Mouse (Mus musculus) neural tube, embryonic 13.5 days (tissue): ENCODE measurements at regions not wholly inside any gene's neighbourhood (a gene's known extent, or its start where the extent isn't known, plus 50 kb on each side); places are given as distances from the start of the nearest gene placed in this dataset.

Experiments
- ATAC-seq: fragments of 200-750 bp; cut with Nextera tagmentation; 2 replicates; pipeline ENCODE4 v1.8.0; 2017; ENCODE audit warnings: low read depth, mild to moderate bottlenecking, moderate TSS enrichment, moderate library complexity
- H3K27ac ChIP-seq: fragments of 300-500 bp; sonication (generic); replicated peaks from 2 replicates; pipeline ENCODE4 v1.5.1; 2015; ENCODE audit warnings: moderate library complexity, mild to moderate bottlenecking, inconsistent platforms
- H3K27me3 ChIP-seq: fragments of 300-500 bp; sonication (generic); 2 replicates; pipeline ENCODE4 v1.6.1; 2015; ENCODE audit warnings: mild to moderate bottlenecking, inconsistent platforms
- H3K36me3 ChIP-seq: fragments of 300-500 bp; sonication (generic); 2 replicates; pipeline ENCODE4 v1.6.1; 2015; ENCODE audit warnings: mild to moderate bottlenecking, inconsistent platforms
- H3K4me1 ChIP-seq: fragments of 300-500 bp; sonication (generic); replicated peaks from 2 replicates; pipeline ENCODE4 v1.6.1; 2015; ENCODE audit warnings: inconsistent platforms
- H3K4me2 ChIP-seq: fragments of 300-500 bp; sonication (generic); 2 replicates; pipeline ENCODE4 v1.6.1; 2015; ENCODE audit warnings: inconsistent platforms, mild to moderate bottlenecking, moderate library complexity
- H3K4me3 ChIP-seq: fragments of 300-500 bp; sonication (generic); 2 replicates; pipeline ENCODE4 v1.5.1; 2015; ENCODE audit warnings: mild to moderate bottlenecking, inconsistent platforms
- H3K9ac ChIP-seq: fragments of 300-500 bp; sonication (generic); 2 replicates; pipeline ENCODE4 v1.6.1; 2015; ENCODE audit warnings: moderate library complexity, mild to moderate bottlenecking, inconsistent platforms
- H3K9me3 ChIP-seq: fragments of 300-500 bp; sonication (generic); 2 replicates; pipeline ENCODE4 v1.6.1; 2016; ENCODE audit warnings: inconsistent platforms
- WGBS: fragments of 180-500 bp; shearing (Covaris S2); methylation state at CpG from one replicate; pipeline ENCODE4 v1.1.7; 2015; 5-methylcytosine and 5-hydroxymethylcytosine counted together

DNA sequence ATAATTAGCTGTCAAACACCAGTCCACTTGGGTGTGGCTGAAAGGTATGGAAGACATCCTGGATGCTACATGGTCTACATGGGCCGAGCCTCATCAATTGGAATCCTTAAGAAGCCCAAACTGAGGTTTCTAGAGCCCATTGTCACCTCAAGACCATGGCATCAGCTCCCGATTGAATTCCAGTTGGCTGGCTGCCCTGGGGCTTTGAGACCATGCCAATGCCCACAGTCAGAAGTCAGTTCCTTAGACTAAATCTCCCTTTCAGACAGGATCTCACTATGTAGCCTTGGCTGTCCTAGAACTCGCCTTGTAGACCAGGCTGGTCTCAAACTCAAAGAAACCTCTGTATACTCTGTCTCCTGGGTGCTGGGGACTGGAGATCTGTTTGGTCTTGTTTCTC, 423.8 kb downstream of the Med13l start:
- H3K27me3 ChIP-seq, result no peaks in the 10 kb centered on the region; the same call in 1 of the 2 replicates
- WGBS, result 77% methylated on average over 3 of the region's 3 CpGs
- peaks cover 6% of the 10 kb centered on the region; the same call in 1 of the 2 replicates for H3K4me1 ChIP-seq
- H3K4me3 ChIP-seq, result no peak overlapping the region
- no peaks in the 10 kb centered on the region for H3K36me3 ChIP-seq
- H3K9ac ChIP-seq, result no peak overlapping the region
- no peaks in the 10 kb centered on the region for H3K9me3 ChIP-seq
- H3K4me2 ChIP-seq, result no peak overlapping the region
- H3K27ac ChIP-seq, result no peak overlapping the region
- ATAC-seq, result no peak

DNA sequence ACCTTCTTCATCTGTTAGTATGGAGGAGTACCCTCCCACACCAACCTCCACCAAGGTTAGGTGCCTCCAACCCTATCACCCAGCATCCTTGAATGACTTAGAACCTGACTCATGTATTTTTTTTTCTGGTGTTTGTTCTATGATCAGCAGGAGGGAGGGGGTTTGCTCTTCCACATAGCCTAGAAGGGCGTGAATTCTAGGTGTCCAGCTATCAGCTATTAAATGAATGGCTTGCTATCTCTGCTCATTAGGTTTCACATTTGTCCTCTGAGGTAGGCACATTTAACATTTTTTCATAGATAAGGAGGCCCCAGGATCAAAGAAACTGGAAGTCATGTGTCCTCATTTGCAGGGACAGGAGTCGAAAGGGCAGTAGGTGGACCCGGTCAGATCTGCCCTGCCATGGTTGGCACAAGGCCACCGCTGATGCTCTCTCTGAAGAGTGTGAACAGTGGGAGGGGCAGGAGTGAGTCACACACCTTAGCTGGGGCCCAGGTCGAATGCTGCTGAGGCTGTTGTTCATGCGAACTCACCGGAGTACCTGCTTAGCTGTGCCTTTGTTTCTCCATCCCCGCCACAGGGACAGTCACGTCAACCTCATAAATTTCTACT, 424.4 kb downstream of the Med13l start:
- Histone ChIP-seq H3K27ac (no peak overlapping the region), H3K27me3 (no peaks in the 10 kb centered on the region; the same call in 1 of the 2 replicates), H3K4me2 (no peak overlapping the region), H3K4me1 (peaks cover 6% of the 10 kb centered on the region; the same call in 1 of the 2 replicates), H3K9me3 (no peaks in the 10 kb centered on the region), H3K36me3 (no peaks in the 10 kb centered on the region), H3K9ac (no peak overlapping the region), H3K4me3 (no peak overlapping the region)
- no peak for ATAC-seq
- WGBS, result 83% methylated on average over 9 of the region's 9 CpGs

DNA sequence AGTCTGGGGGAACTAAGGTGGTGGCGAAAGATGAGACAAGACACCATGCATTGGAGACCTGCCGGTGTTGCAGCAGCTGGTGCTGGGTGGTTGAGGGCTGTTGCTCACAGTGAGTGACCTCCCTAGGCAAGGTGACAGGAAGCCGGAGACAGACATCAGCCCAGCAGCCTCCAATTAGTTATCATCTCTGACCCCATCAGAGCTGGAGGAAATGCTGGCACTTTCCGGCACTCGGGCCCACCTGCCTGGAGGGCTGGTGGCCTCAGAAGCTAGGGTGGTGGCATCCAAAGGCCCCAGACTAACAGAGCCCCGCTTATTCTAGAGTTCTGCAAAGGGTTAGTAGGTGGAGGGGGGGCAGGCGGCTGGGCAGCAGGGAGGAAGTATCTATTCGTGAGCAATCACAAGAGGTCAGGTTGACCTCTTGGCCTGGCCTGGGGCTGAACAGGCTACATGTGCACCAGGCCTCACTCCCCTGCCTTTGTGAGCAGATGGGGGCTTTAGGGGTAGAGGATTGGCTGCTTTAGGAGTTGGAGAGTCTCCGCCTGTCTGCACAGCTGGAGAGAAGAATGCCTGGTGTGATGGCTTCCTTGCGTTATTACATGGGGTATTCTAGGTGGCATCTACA, 427.0 kb downstream of the Med13l start:
- Histone ChIP-seq H3K36me3 (no peaks in the 10 kb centered on the region), H3K9me3 (no peaks in the 10 kb centered on the region), H3K27me3 (no peaks in the 10 kb centered on the region; the same call in 1 of the 2 replicates), H3K27ac (no peak overlapping the region), H3K4me1 (peaks cover 3% of the 10 kb centered on the region; the same call in 1 of the 2 replicates), H3K4me2 (no peak overlapping the region), H3K4me3 (no peak overlapping the region), H3K9ac (no peak overlapping the region)
- WGBS, result 64% methylated on average over 10 of the region's 10 CpGs
- ATAC-seq, result no peak

DNA sequence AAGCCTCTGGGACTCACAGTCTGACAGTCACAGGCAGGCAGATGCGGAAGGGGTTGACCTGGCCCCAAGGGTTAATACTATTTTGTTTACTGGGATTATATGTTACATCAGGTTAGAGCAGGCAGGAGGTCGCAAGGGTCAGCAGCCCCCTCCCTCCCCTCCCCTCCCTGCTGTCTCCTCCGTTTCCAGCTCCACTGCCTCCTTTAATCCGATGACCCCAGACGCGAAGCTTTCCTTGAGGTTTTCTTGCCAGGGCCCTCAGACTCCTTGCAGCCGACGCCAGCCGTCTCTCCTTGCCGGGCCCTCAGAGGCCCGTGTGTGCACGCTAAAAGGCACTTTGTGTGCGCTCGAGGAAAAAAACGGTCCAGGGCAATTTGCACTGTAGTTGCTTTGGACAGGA, 438.6 kb downstream of the Med13l start:
- H3K4me1 ChIP-seq, result no peaks in the 10 kb centered on the region
- no peaks in the 10 kb centered on the region for H3K36me3 ChIP-seq
- H3K9me3 ChIP-seq, result no peaks in the 10 kb centered on the region
- no peak for ATAC-seq
- no peak overlapping the region for H3K9ac ChIP-seq
- H3K4me2 ChIP-seq, result no peak overlapping the region
- no peak overlapping the region for H3K27ac ChIP-seq
- H3K4me3 ChIP-seq, result no peak overlapping the region
- 15% methylated on average over 15 of the region's 15 CpGs for WGBS
- H3K27me3 ChIP-seq, result peaks cover 11% of the 10 kb centered on the region

DNA sequence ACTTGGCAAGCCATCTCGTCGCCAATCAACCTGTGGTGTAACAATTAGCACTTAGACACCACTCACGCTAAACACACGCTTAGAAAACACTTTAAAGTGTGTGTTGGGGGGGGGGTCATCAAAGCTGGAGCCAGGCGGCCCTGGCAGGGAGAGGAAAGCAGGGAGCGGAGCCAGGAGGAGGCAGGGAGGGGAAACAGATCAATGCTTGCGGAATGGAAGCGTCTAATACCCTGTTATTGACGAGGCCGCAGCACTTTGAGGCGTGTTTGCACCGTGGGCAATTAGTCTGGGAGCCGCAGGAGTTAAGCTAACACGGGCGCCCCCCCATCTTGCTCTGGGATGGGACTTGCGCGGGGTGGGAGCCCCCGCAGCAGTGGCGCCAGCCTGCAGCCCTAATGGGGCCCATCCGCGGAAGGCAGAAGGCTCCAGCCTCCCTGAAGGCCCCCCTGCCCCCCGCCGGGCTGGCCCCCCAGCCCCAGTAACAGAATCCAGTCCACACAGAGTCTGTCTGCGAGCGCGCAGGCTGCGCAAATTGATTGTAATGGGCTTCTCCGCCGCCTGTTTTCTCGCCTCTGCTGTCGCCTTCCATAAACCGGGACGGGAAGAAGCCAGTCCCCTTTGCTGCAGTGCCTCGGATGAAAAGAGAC, 445.5 kb downstream of the Med13l start:
- no peak overlapping the region for H3K27ac ChIP-seq
- no peaks in the 10 kb centered on the region for H3K36me3 ChIP-seq
- H3K4me2 ChIP-seq, result peak overlapping the region; percentile 83
- H3K27me3 ChIP-seq, result peaks cover 41% of the 10 kb centered on the region
- H3K4me3 ChIP-seq, result peak overlapping the region; percentile 37
- H3K4me1 ChIP-seq, result peaks cover 12% of the 10 kb centered on the region
- peak; percentile 63; the same call in 1 of the 2 replicates for ATAC-seq
- H3K9ac ChIP-seq, result peak overlapping the region; percentile 69
- no peaks in the 10 kb centered on the region for H3K9me3 ChIP-seq
- 3% methylated on average over 28 of the region's 34 CpGs for WGBS

DNA sequence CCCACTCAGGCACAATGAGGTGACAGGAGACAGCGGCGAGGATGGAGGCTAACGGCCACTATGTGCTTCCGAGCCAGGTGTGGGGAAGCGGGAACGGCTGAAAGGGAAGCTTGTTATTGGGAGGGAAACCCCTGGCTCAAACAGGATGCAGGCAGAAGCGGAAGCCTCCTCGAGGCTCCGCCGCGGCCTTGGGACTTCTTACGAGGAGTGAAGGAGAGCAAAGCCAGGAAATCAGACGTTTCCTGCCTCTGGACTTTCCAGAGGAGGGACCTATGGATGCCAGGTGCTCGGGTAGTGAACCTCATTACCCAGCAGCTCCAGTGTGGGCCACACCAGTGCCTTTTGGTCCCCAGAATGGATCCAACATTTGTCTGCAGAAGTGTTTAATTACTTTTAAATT, 449.6 kb downstream of the Med13l start:
- no peaks in the 10 kb centered on the region for H3K9me3 ChIP-seq

DNA sequence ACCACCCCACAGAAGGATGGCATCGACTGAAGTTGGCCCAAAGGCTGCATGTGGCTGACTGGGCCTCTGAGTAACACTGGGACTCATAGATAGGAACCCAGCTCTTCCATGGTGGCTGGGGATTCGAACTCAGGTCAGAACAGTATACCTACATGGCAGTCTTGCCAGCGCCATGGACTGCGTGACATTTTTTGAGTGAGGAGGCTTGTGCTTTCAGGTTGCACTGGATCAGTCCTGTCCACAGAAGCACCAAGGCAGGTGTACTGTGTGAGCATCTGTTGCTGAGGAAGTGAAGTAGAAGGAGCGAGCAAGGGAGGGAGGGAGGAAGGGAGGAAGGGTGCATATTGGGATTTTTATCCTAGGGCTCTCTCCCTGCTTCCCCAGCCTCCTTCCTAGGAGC, 454.7 kb downstream of the Med13l start:
- Histone ChIP-seq H3K4me3 (no peak overlapping the region), H3K27me3 (peaks cover 13% of the 10 kb centered on the region), H3K4me2 (no peak overlapping the region), H3K9me3 (no peaks in the 10 kb centered on the region), H3K27ac (no peak overlapping the region), H3K9ac (no peak overlapping the region), H3K4me1 (peaks cover 16% of the 10 kb centered on the region), H3K36me3 (no peaks in the 10 kb centered on the region)
- 76% methylated on average over 5 of the region's 5 CpGs for WGBS
- peak; percentile 36; the same call in 1 of the 2 replicates for ATAC-seq

More for the DNA sequence above, 449.6 kb downstream of the Med13l start:
- Histone ChIP-seq H3K4me3 (no peak overlapping the region), H3K27me3 (peaks cover 45% of the 10 kb centered on the region), H3K36me3 (no peaks in the 10 kb centered on the region), H3K9ac (no peak overlapping the region), H3K4me2 (no peak overlapping the region), H3K4me1 (peaks cover 12% of the 10 kb centered on the region), H3K27ac (no peak overlapping the region)
- 76% methylated on average over 14 of the region's 14 CpGs for WGBS
- ATAC-seq, result no peak

DNA sequence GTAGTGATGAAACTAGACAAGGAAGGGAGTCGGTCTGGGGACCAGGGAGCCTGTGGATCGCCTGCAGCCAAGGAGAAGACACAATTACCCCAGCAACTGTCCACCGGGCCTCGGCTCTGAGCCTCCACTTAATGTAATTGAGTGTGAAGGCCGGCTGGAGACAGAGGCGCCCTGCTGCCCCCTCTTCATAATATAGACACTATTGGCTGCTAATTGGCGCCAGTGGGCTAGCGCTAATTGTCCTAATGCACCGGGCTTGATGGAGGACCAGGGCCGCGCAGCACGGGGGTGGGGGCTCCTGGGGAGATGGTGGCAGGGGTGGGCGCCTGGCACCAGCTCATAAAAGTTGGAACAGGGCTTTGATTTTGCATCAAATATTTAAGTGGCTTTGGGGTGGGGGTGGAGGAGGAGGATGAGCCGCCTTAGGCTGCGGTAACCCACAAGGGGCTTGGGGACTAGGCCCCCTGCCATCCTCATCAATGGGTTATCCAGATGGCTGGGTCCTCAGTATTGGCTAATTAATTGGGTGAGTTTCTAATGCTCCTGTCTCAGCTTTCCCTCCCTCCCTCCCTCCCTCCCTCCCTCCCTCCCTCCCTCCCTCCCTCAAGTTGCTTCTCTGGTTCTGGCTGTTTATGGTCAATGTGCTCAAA, 455.3 kb downstream of the Med13l start:
- peaks cover 13% of the 10 kb centered on the region for H3K27me3 ChIP-seq
- H3K27ac ChIP-seq, result no peak overlapping the region
- H3K9me3 ChIP-seq, result no peaks in the 10 kb centered on the region
- no peak overlapping the region for H3K4me3 ChIP-seq
- no peaks in the 10 kb centered on the region for H3K36me3 ChIP-seq
- peak; percentile 71 for ATAC-seq
- WGBS, result 4% methylated on average over 15 of the region's 15 CpGs
- no peak overlapping the region for H3K4me2 ChIP-seq
- no peak overlapping the region for H3K9ac ChIP-seq
- H3K4me1 ChIP-seq, result peaks cover 16% of the 10 kb centered on the region

GRCm38 (mm10) chr5:119016420-119016819, 455.9 kb downstream of the Med13l start:
- no peak overlapping the region for H3K9ac ChIP-seq
- H3K36me3 ChIP-seq, result no peaks in the 10 kb centered on the region
- H3K27ac ChIP-seq, result no peak overlapping the region
- no peak overlapping the region for H3K4me3 ChIP-seq
- H3K4me1 ChIP-seq, result peaks cover 16% of the 10 kb centered on the region
- 0 out of 2 replicates have a peak, but pooled peaks have one; percentile 43 for ATAC-seq
- H3K9me3 ChIP-seq, result no peaks in the 10 kb centered on the region
- H3K4me2 ChIP-seq, result no peak overlapping the region
- H3K27me3 ChIP-seq, result peaks cover 13% of the 10 kb centered on the region
- WGBS, result 12% methylated on average over 4 of the region's 4 CpGs

GRCm38 (mm10) chr5:119023947-119024346, 463.5 kb downstream of the Med13l start:
- no peaks in the 10 kb centered on the region for H3K4me1 ChIP-seq
- H3K9me3 ChIP-seq, result no peaks in the 10 kb centered on the region
- no peak overlapping the region for H3K4me3 ChIP-seq
- no peak for ATAC-seq
- H3K27me3 ChIP-seq, result 0 out of 2 replicates have a peak, but pooled peaks cover 10% of the 10 kb centered on the region
- WGBS, result 47% methylated on average over 8 of the region's 8 CpGs
- no peaks in the 10 kb centered on the region for H3K36me3 ChIP-seq
- H3K4me2 ChIP-seq, result no peak overlapping the region
- H3K27ac ChIP-seq, result no peak overlapping the region
- no peak overlapping the region for H3K9ac ChIP-seq

DNA sequence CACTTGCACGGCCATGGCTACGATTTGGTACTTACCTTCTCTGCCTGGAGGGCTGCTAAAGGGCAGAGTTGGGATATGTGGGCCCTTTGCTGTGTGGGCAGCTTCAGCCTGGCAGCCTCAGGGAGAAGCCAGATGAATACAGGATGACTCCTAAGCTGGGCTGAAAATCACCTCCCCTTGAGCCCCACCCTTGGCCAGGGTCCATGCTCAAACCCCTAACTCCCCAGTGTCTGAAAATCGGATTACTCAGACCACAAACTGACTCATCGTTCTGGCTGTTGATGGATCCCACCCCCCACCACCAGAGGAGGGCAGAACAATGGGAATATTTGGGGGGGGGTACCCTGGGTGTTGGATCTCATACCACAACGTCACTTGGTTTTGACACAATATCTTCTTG, 471.6 kb downstream of the Med13l start:
- Histone ChIP-seq H3K4me1 (no peaks in the 10 kb centered on the region), H3K27me3 (no peaks in the 10 kb centered on the region; the same call in none of the 2 replicates), H3K4me2 (no peak overlapping the region), H3K9me3 (no peaks in the 10 kb centered on the region), H3K27ac (no peak overlapping the region), H3K36me3 (no peaks in the 10 kb centered on the region), H3K4me3 (no peak overlapping the region), H3K9ac (no peak overlapping the region)
- WGBS, result 91% methylated on average over 5 of the region's 5 CpGs
- no peak for ATAC-seq

DNA sequence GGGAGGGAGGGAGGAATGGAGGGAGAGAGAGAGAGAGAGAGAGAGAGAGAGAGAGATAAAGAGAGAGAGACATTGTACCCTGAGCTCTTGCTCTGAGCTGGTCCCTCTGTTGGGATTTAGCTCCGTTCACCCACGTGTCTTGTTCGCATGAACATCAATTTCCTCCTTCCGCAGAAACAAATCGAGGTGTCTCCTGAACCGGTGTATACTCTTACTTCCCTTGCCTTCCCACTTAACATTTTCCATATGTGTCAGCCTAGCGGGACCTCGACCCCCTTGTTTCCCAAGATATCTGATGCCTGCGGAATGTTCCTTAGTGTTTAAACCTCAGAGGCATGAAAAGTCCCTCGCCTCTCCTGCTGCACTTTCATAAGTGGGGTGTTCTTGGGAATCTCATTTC, 484.1 kb downstream of the Med13l start:
- Histone ChIP-seq H3K4me3 (no peak overlapping the region), H3K27me3 (no peaks in the 10 kb centered on the region), H3K9ac (no peak overlapping the region), H3K36me3 (no peaks in the 10 kb centered on the region), H3K4me1 (no peaks in the 10 kb centered on the region), H3K27ac (no peak overlapping the region), H3K9me3 (no peaks in the 10 kb centered on the region), H3K4me2 (no peak overlapping the region)
- WGBS, result 86% methylated on average over 10 of the region's 10 CpGs
- ATAC-seq, result no peak
